Mouse (Mus musculus): Measurements from ENCODE around the gene Cebpb.

GRCm38 (mm10) chr2:167691871-167692661 lies 3.4 kb downstream of the Cebpb start:
- TF ChIP-seq CTCF (IDR thresholded peaks at IDR 0.05; ENCODE audit: low read depth, low read length): no peak
- no peak for TF ChIP-seq POLR2A (IDR thresholded peaks at IDR 0.05; ENCODE audit: borderline replicate concordance, low read depth, low read length)
